Mouse (Mus musculus) telencephalon, adult 2 months (tissue): ENCODE measurements around the gene Tpp2.
"Not testable (repeated sequence)": the region's sequence is repeated elsewhere in the genome, so short reads cannot be mapped to it uniquely, and the experiment has no call there.

Experiments
- DNase-seq: peaks from one replicate; pipeline ENCODE4 v3.0.0-alpha.2; 2011; ENCODE audit warnings: low read depth, low spot score

The Tpp2 gene

GRCm38 (mm10) chr1:43933488-43934415, at the start of gene Tpp2:
Tpp2 (plus strand) TSS chr1:43933647.
- DNase-seq, result peak; percentile 99

DNA sequence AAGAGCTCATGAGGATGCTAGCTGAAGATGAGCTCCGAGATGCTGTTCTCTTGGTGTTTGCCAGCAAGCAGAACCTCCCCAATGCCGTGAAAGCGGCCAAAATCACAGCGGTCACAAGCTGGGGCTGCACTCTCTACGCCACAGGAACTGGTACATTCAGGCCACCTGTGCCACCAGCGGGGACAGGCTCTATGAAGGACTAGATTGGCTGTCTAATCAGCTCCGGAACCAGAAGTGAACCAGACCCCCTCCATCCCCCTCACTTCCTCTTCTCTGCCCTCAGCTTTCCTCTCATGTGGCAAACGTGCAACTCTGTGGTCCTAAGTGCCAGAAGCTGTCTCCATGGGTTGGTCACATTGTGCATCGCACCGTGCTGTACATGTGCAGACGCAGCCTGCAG, 45.1 kb upstream of the Tpp2 start:
- DNase-seq, result not testable (repeated sequence)

GRCm38 (mm10) chr1:43895742-43896141, 37.7 kb upstream of the Tpp2 start:
- no peak for DNase-seq

DNA sequence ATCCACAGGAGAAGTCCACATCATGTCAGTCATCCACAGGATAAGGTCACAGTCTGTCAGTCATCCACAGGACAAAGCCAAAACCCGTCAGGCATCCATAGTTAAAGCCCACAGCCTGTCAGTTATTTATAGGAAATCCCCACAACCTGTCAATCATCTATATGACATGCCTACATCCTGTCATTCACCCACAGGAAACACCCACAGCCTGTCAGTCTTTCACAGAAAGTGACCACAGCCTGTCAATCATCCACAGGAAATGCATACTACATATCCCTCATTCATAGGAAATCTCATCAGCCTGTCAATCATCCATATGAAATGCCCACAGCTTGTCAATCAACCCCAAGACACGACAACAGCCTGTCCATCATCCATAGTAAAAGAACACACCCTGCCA, 36.3 kb upstream of the Tpp2 start:
- DNase-seq, result no peak

- DNase-seq, result no peak
Observed at GRCm38 (mm10) chr1:43897987-43898386, 35.5 kb upstream of the Tpp2 start.

GRCm38 (mm10) chr1:43898991-43899714, 34.3 kb upstream of the Tpp2 start:
- DNase-seq, result peak; percentile 65

DNA sequence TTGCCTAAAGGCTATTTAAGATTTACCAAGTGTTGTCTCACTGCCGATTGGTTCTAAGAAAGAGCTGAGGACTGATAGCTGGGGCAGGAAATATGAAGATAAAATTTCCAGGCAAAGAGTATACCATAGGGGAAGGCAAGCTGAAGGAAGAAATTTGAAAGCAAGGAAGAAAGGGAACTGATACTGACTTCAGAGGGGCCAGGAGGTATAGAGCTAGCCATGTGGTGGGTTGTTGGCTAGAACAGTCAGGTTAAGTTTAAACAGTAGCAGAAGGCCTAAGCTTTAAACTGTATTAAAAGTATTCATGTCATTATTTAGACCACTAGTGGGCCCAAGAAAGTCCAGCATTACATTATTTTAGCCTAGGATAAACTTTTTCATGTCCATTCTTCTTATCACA, 31.0 kb upstream of the Tpp2 start:
- no peak for DNase-seq

GRCm38 (mm10) chr1:43902855-43903254, 30.6 kb upstream of the Tpp2 start:
- no peak for DNase-seq

- DNase-seq, result no peak
Observed at GRCm38 (mm10) chr1:43915428-43915827, 18.0 kb upstream of the Tpp2 start.

DNA sequence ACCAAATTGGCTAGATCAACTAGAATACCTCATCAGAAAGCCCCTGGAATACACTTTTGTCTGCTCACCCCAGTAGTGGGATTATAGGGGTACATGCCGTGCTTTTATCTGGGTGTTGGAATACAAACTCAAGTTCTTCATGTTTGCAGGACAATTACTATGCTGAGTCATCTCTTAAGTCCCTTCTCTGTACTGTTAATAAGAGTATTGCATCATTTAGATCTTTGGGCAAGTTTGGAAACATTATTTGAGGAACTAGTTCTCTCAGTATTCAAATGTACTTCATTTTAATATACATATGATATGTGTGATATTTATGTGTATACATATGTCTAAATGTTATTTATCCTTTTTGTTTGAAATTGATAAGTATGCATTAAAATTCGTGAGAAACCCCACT, 16.6 kb upstream of the Tpp2 start:
- no peak for DNase-seq

- DNase-seq, result no peak
Observed at GRCm38 (mm10) chr1:43934416-43934810, 966 bp downstream of the Tpp2 start.

DNA sequence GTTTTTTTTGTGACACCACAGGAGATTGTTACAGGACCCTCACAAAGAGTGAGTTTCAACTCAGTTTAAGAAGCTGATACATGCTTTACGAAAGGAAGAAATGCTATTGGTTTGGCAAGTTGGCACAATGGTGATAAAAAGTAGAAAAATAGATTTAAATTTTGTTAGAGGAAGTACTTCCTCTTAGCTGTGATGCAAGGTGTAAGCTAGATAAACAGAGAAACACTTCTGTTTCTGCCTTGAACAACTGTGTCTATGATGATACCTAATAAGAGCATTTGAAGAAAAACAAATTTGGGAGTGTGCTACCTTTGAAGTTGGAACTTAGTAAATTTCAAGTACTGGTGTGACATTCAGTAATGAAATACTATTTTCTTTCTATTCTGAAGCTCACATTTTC, 5.9 kb downstream of the Tpp2 start:
- no peak for DNase-seq

DNA sequence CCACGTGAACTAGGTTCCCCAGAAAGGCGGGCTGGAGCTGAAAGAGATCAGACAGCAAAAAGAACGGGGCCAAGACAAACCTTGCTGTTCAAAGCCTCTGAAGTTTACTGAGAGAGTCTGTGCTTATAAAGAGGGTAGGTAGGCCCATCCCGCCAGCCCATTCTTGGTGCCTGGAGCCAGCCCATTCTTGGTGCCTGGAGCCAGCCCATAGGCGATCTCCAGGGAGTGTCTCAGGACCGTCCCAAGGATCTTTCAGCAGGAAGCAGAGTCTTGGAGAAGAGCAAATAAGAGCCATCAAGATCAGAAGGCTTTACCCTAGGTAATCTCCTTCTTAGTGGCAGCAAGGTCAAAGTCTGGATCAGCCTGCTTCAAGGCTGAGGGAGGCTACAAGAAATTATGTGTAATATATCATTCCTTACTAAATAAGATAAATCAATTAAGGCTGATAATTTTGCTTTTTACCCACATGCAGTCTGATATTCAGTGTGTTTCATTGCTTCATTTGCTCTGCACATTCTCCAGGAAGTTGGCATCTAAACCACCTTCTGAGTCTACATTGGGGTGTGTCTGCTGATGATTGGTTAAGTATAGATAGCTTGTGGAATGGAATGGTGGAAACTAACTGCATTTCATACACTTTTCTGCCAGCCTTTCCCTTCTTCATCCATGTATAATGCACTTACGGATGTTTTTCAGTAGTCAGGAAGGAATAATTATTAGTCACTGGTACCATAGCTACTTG, 8.2 kb downstream of the Tpp2 start:
- DNase-seq, result no peak

DNA sequence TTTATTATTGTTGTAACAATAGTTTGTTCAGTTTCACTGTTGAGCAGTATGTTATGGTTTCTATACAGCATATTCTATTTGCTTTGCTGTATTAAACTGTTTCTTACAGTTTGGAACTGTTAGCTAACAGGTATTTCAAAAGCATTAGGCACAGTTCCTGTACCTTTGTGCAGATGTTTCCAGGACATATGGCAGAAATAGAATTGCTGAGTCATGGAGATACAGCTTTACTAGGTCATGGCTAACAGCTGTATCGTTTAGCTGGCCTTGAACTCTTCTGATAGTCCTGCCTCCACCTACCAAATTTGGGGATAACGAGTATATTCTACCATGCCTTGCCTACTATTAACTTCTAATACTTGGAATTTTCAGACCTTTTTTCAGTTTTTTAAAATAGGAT, 9.4 kb downstream of the Tpp2 start:
- no peak for DNase-seq

- DNase-seq, result no peak
Observed at GRCm38 (mm10) chr1:43953679-43954078, 20.2 kb downstream of the Tpp2 start.

DNA sequence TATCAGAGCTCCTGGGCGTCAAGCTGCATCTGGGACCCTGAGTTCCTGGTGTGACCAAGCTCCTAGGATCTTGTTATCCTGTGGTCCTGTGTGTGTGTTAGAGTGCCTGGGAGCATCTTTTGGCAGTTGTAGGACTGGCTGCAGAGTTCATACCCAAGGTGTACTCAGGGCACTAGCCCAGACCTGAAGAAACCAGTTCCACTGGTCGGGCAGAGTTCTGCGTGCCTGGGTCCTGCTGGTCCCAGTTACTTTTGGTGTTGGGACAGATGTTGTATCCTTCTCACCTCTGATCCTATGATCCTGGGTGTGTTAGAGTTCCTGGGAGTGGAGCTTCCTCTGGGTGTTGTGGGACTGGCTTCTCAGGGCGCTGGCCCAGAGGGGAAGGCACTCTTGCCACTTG, 30.9 kb downstream of the Tpp2 start:
- no peak for DNase-seq

DNA sequence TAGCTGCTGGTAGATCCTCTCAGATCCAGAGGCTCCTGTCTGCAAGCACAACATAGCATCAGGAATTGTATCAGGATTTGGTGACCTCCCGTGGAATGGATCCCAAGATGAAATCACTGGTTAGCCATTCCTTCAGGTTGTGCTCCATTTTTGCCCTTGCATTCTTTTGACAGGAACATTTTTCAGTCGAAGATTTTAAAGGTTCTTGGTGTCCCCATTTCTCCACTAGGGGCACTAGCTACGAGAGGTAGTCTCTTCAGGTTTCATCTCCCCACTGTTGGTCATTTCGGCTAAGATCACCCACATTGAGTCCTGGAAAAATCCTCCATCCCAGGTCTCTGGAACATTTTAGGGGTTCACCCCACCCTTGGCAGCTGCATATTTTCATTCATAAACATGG, 33.3 kb downstream of the Tpp2 start:
- no peak for DNase-seq

DNA sequence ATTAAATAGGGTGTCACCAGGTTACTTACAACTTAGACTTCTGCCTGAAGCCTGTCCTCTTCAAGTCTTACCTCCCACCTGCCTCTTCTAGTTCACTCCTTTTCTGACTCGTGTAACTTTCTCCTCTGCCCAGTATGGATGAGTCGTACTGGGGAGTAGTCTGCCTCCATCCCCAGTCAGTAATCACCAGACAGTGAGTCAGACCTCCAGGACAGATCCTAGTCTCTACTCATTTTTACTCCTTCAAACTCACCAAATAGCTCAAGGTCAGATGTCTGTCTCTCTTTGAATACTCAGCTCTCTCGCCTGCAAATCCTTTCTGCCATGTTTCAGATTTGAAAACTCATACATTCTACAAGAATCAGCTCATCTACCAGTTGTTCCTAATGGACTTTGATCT, 35.9 kb downstream of the Tpp2 start:
- DNase-seq, result no peak

GRCm38 (mm10) chr1:43971089-43971488, 37.6 kb downstream of the Tpp2 start:
- no peak for DNase-seq

GRCm38 (mm10) chr1:43996914-43997589, 63.6 kb downstream of the Tpp2 start:
- no peak for DNase-seq

DNA sequence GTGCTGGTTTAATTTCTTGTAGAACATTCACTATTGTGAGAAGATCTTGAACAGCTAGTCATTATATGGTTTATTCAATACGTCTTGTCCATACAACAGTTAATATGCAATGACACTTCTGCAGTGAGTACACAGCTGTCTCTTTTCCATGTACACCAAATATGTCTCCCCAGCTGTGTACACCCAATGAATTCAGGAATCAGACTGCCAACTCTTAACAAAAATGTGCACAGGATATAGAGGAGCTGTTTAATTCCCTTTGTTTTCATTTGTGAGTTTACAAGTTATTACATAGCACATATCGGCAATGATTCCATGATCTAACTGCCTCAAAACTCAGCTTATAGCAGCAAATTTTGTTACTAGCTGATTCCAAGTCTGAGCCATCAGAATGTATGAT, 71.1 kb downstream of the Tpp2 start:
- no peak for DNase-seq

GRCm38 (mm10) chr1:44015556-44015955, 82.1 kb downstream of the Tpp2 start:
- DNase-seq, result no peak
